Mouse (Mus musculus) thymus, adult 2 months (tissue): ENCODE data around the gene Rab5c.

Experiments
- CTCF ChIP-seq: fragments of 200-500 bp; IDR thresholded peaks from 2 replicates; pipeline ENCODE4 v1.5.1; 2012; ENCODE audit warnings: mild to moderate bottlenecking, control low read depth, low read length, moderate library complexity, borderline replicate concordance; ENCODE audit not compliant: control insufficient read depth, poor library complexity, insufficient read depth; ENCODE audit errors: extremely low read depth
- POLR2A ChIP-seq: fragments of 200-500 bp; IDR thresholded peaks from 2 replicates; pipeline ENCODE4 v1.6.1; 2012; ENCODE audit warnings: mild to moderate bottlenecking, low read length, control low read depth, moderate library complexity; ENCODE audit not compliant: control insufficient read depth, poor library complexity, insufficient read depth; ENCODE audit errors: extremely low read depth

DNA sequence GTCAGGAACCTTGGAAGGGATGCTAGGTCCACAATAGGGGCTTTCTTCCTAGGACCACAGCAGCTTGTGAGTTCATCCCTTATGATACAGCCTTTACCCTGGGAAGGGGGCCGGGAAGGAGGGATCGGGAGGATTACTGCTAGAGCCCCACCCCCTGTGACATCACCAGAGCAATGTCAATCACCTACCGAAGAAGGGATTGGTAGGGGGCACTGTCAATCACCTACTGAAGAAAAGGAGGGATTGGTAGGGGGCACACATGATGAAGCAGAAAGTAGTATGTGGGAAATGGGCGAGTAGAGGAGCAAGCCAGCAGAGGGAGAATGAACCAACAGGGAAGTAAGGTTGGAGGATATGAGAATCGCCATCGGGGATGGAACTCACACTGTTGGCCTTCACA, 18.5 kb upstream of the Rab5c start:
- TF ChIP-seq CTCF (no peak), POLR2A (no peak)
